Mouse (Mus musculus) limb, embryonic 11.5 days (tissue): ENCODE measurements around the gene Sept5. TPM values are rescaled to one million over a fixed set of nuclear protein-coding genes. Genes with fewer than 3 reads are reported as not detected.
A peak's percentile ranks its signal among the peaks of the same experiment; 100 is the strongest.

ENCODE experiments used
- ATAC-seq: fragments of 200-750 bp; cut with Nextera tagmentation; 2 replicates; pipeline ENCODE4 v1.8.0; 2017; ENCODE audit warnings: low read depth; ENCODE audit not compliant: insufficient number of reproducible peaks, low FRiP score, low TSS enrichment
- DNase-seq: peaks from one replicate; pipeline ENCODE4 v3.0.0-alpha.2; 2015; ENCODE audit warnings: low spot score
- H3K27ac ChIP-seq: fragments of 300-500 bp; sonication (generic); replicated peaks from 2 replicates; pipeline ENCODE4 v1.5.1; 2014; ENCODE audit warnings: low read depth, mild to moderate bottlenecking, low read length
- H3K27me3 ChIP-seq: fragments of 300-500 bp; sonication (generic); 2 replicates; pipeline ENCODE4 v1.6.1; 2014; ENCODE audit warnings: mild to moderate bottlenecking, low read length, mixed read lengths; ENCODE audit not compliant: control insufficient read depth, insufficient read depth
- H3K36me3 ChIP-seq: fragments of 300-500 bp; sonication (generic); 2 replicates; pipeline ENCODE4 v1.6.1; 2014; ENCODE audit warnings: mild to moderate bottlenecking, low read length, moderate library complexity, mixed read lengths; ENCODE audit not compliant: control insufficient read depth, insufficient read depth
- H3K4me1 ChIP-seq: fragments of 300-500 bp; sonication (generic); 2 replicates; pipeline ENCODE4 v1.6.1; 2014; ENCODE audit warnings: low read length, mixed read lengths; ENCODE audit not compliant: control insufficient read depth, insufficient read depth
- H3K4me2 ChIP-seq: fragments of 300-500 bp; sonication (generic); 2 replicates; pipeline ENCODE4 v1.6.1; 2014; ENCODE audit warnings: low read depth, mild to moderate bottlenecking, moderate library complexity; ENCODE audit not compliant: severe bottlenecking
- H3K4me3 ChIP-seq: fragments of 300-500 bp; sonication (generic); 2 replicates; pipeline ENCODE4 v1.5.1; 2014; ENCODE audit warnings: low read depth, low read length
- H3K9ac ChIP-seq: fragments of 300-500 bp; sonication (generic); 2 replicates; pipeline ENCODE4 v1.6.1; 2014; ENCODE audit warnings: mild to moderate bottlenecking, low read length
- H3K9me3 ChIP-seq: fragments of 300-500 bp; sonication (generic); 2 replicates; pipeline ENCODE4 v1.6.1; 2016; ENCODE audit warnings: low read length; ENCODE audit not compliant: control insufficient read depth
- WGBS: fragments of 180-500 bp; shearing (Covaris S2); extraction: QIAGEN DNeasy Blood & Tissue Kit; methylation state at CpG from one replicate; pipeline ENCODE4 v1.1.7; 2014; 5-methylcytosine and 5-hydroxymethylcytosine counted together
- polyA plus RNA-seq: library from polyadenylated mRNA; unstranded; fragments of >200 nt; fragmentation: Nextera tagmentation; extraction: Ambion mirVana; gene quantifications from 2 replicates; pipeline ENCODE4 v1.2.1, GENCODE M21; 2014

Gene Sept5
- 30.0 and 31.1 TPM in 2 replicates for polyA plus RNA-seq

GRCm38 (mm10) chr16:18629390-18630231 is at the start of gene Sept5:
Sept5 (minus strand) TSS chr16:18629954.
- peak; percentile 72 for DNase-seq
- Histone ChIP-seq H3K9ac (peak within 1 kb of the TSS; percentile 60), H3K9me3 (no peaks in the 10 kb centered on the region), H3K36me3 (no peaks in the 10 kb centered on the region), H3K4me3 (peak within 1 kb of the TSS; percentile 64), H3K27ac (no peak within 1 kb of the TSS), H3K4me2 (peak within 1 kb of the TSS; percentile 81), H3K27me3 (peaks cover 31% of the 10 kb centered on the region), H3K4me1 (peaks cover 16% of the 10 kb centered on the region)
- ATAC-seq, result peak; percentile 53
- under 1% methylated on average over 83 of the region's 93 CpGs for WGBS

- no peak for ATAC-seq
- WGBS, result 57% methylated on average over 5 of the region's 5 CpGs
- no peaks in the 10 kb centered on the region for H3K9me3 ChIP-seq
- DNase-seq, result no peak
- no peaks in the 10 kb centered on the region for H3K27me3 ChIP-seq
- H3K4me3 ChIP-seq, result no peak overlapping the region
- H3K27ac ChIP-seq, result no peak overlapping the region
- H3K36me3 ChIP-seq, result no peaks in the 10 kb centered on the region
- H3K4me2 ChIP-seq, result no peak overlapping the region
- H3K4me1 ChIP-seq, result no peaks in the 10 kb centered on the region
- H3K9ac ChIP-seq, result no peak overlapping the region
These were observed 49.4 kb upstream of the Sept5 start for GRCm38 (mm10) chr16:18679112-18679511.

- WGBS, result 30% methylated on average over 17 of the region's 17 CpGs
- H3K9me3 ChIP-seq, result no peaks in the 10 kb centered on the region
- ATAC-seq (no peak), DNase-seq (peak; percentile 81)
- H3K9ac ChIP-seq, result no peak overlapping the region
- H3K27ac ChIP-seq, result no peak overlapping the region
- H3K36me3 ChIP-seq, result no peaks in the 10 kb centered on the region
- no peaks in the 10 kb centered on the region for H3K4me1 ChIP-seq
- no peak overlapping the region for H3K4me2 ChIP-seq
- no peaks in the 10 kb centered on the region for H3K27me3 ChIP-seq
- no peak overlapping the region for H3K4me3 ChIP-seq
These were observed 48.3 kb upstream of the Sept5 start for GRCm38 (mm10) chr16:18677746-18678679.

GRCm38 (mm10) chr16:18673005-18673404 is 43.3 kb upstream of the Sept5 start:
- ATAC-seq, result no peak
- Histone ChIP-seq H3K36me3 (no peaks in the 10 kb centered on the region), H3K27me3 (no peaks in the 10 kb centered on the region), H3K27ac (no peak overlapping the region), H3K9me3 (no peaks in the 10 kb centered on the region), H3K4me3 (no peak overlapping the region), H3K9ac (no peak overlapping the region), H3K4me2 (no peak overlapping the region), H3K4me1 (no peaks in the 10 kb centered on the region)
- 86% methylated on average over 3 of the region's 3 CpGs for WGBS
- no peak for DNase-seq

GRCm38 (mm10) chr16:18672027-18672426 is 42.3 kb upstream of the Sept5 start:
- DNase-seq, result no peak
- Histone ChIP-seq H3K9me3 (no peaks in the 10 kb centered on the region), H3K4me1 (no peaks in the 10 kb centered on the region), H3K9ac (no peak overlapping the region), H3K36me3 (no peaks in the 10 kb centered on the region), H3K4me3 (no peak overlapping the region), H3K27ac (no peak overlapping the region), H3K4me2 (no peak overlapping the region), H3K27me3 (no peaks in the 10 kb centered on the region)
- WGBS, result 66% methylated on average over 5 of the region's 5 CpGs
- ATAC-seq, result no peak

GRCm38 (mm10) chr16:18669914-18670313 is 40.2 kb upstream of the Sept5 start:
- Histone ChIP-seq H3K27me3 (no peaks in the 10 kb centered on the region), H3K9me3 (no peaks in the 10 kb centered on the region), H3K4me1 (no peaks in the 10 kb centered on the region), H3K27ac (no peak overlapping the region), H3K36me3 (no peaks in the 10 kb centered on the region), H3K4me3 (no peak overlapping the region), H3K4me2 (no peak overlapping the region), H3K9ac (no peak overlapping the region)
- WGBS, result 82% methylated on average over 6 of the region's 6 CpGs
- ATAC-seq (no peak), DNase-seq (no peak)

- ATAC-seq, result no peak
- Histone ChIP-seq H3K27me3 (no peaks in the 10 kb centered on the region), H3K27ac (no peak overlapping the region), H3K4me2 (no peak overlapping the region), H3K9ac (no peak overlapping the region), H3K36me3 (no peaks in the 10 kb centered on the region), H3K4me1 (no peaks in the 10 kb centered on the region), H3K9me3 (no peaks in the 10 kb centered on the region), H3K4me3 (no peak overlapping the region)
- DNase-seq, result no peak
- 76% methylated on average over 4 of the region's 4 CpGs for WGBS
These were observed 28.8 kb upstream of the Sept5 start for GRCm38 (mm10) chr16:18658597-18658996.

GRCm38 (mm10) chr16:18655372-18656098 is 25.8 kb upstream of the Sept5 start:
- Histone ChIP-seq H3K27me3 (no peaks in the 10 kb centered on the region), H3K36me3 (no peaks in the 10 kb centered on the region), H3K9me3 (no peaks in the 10 kb centered on the region), H3K27ac (no peak overlapping the region), H3K4me2 (no peak overlapping the region), H3K4me1 (no peaks in the 10 kb centered on the region), H3K4me3 (no peak overlapping the region), H3K9ac (no peak overlapping the region)
- ATAC-seq (no peak), DNase-seq (no peak)
- 59% methylated on average over 5 of the region's 5 CpGs for WGBS
